Mouse (Mus musculus) forebrain, embryonic 12.5 days (tissue): Measurements from ENCODE around the gene Necab3. TPM values are rescaled to one million over a fixed set of nuclear protein-coding genes. Genes with fewer than 3 reads are reported as not detected.

Experiments
- ATAC-seq: fragments of 200-750 bp; cut with Nextera tagmentation; 2 replicates; pipeline ENCODE4 v1.8.0; 2017; ENCODE audit warnings: moderate TSS enrichment; ENCODE audit not compliant: low FRiP score
- H3K27ac ChIP-seq: fragments of 300-500 bp; sonication (generic); 2 replicates; pipeline ENCODE4 v1.5.1; 2016; ENCODE audit warnings: mild to moderate bottlenecking
- H3K27me3 ChIP-seq: fragments of 300-500 bp; sonication (generic); 2 replicates; pipeline ENCODE4 v1.6.1; 2016; ENCODE audit warnings: mild to moderate bottlenecking
- H3K36me3 ChIP-seq: fragments of 300-500 bp; sonication (generic); replicated peaks from 2 replicates; pipeline ENCODE4 v1.6.1; 2016; ENCODE audit warnings: mild to moderate bottlenecking
- H3K4me1 ChIP-seq: fragments of 300-500 bp; sonication (generic); 2 replicates; pipeline ENCODE4 v1.6.1; 2016
- H3K4me2 ChIP-seq: fragments of 300-500 bp; sonication (generic); 2 replicates; pipeline ENCODE4 v1.6.1; 2016; ENCODE audit warnings: mild to moderate bottlenecking, moderate library complexity
- H3K4me3 ChIP-seq: fragments of 300-500 bp; sonication (generic); replicated peaks from 2 replicates; pipeline ENCODE4 v1.5.1; 2016; ENCODE audit warnings: mild to moderate bottlenecking
- H3K9ac ChIP-seq: fragments of 300-500 bp; sonication (generic); 2 replicates; pipeline ENCODE4 v1.6.1; 2016; ENCODE audit warnings: mild to moderate bottlenecking
- H3K9me3 ChIP-seq: fragments of 300-500 bp; sonication (generic); 2 replicates; pipeline ENCODE4 v1.6.1; 2016
- WGBS: fragments of 180-500 bp; shearing (Covaris S2); methylation state at CpG from one replicate; pipeline ENCODE4 v1.1.7; 2016; 5-methylcytosine and 5-hydroxymethylcytosine counted together
- polyA plus RNA-seq: library from polyadenylated mRNA; unstranded; fragments of >200 nt; fragmentation: Nextera tagmentation; extraction: Ambion mirVana; gene quantifications from 2 replicates; pipeline ENCODE4 v1.2.1, GENCODE M21; 2016

Necab3 gene
- polyA plus RNA-seq, 1 experiment from 2014 or later: 11.0 TPM

- Histone ChIP-seq H3K4me3 (no peak overlapping the region), H3K27me3 (0 out of 2 replicates have a peak, but pooled peaks cover 4% of the 10 kb centered on the region), H3K36me3 (no peaks in the 10 kb centered on the region; the same call in 1 of the 2 replicates), H3K4me1 (peaks cover 16% of the 10 kb centered on the region), H3K27ac (no peak overlapping the region), H3K9me3 (no peaks in the 10 kb centered on the region), H3K4me2 (no peak overlapping the region), H3K9ac (no peak overlapping the region)
- ATAC-seq: 0 out of 2 replicates have a peak, but pooled peaks have one; percentile 53
- 74% methylated on average over 5 of the region's 5 CpGs for WGBS
Observed at GRCm38 (mm10) chr2:154586405-154586804, 27.7 kb upstream of the Necab3 start.

- no peak overlapping the region for H3K4me2 ChIP-seq
- 0 out of 2 replicates have a peak, but pooled peaks cover 4% of the 10 kb centered on the region for H3K27me3 ChIP-seq
- peak overlapping the region; percentile 68 for H3K27ac ChIP-seq
- H3K36me3 ChIP-seq: no peaks in the 10 kb centered on the region; the same call in 1 of the 2 replicates
- no peak for ATAC-seq
- peaks cover 16% of the 10 kb centered on the region for H3K4me1 ChIP-seq
- WGBS: 71% methylated on average over 17 of the region's 17 CpGs
- H3K9ac ChIP-seq: no peak overlapping the region
- H3K4me3 ChIP-seq: no peak overlapping the region
- no peaks in the 10 kb centered on the region for H3K9me3 ChIP-seq
Observed at GRCm38 (mm10) chr2:154584931-154585601, 26.4 kb upstream of the Necab3 start.

- no peak overlapping the region for H3K4me3 ChIP-seq
- no peak overlapping the region for H3K9ac ChIP-seq
- H3K27me3 ChIP-seq: 0 out of 2 replicates have a peak, but pooled peaks cover 4% of the 10 kb centered on the region
- no peaks in the 10 kb centered on the region; the same call in 1 of the 2 replicates for H3K36me3 ChIP-seq
- no peaks in the 10 kb centered on the region for H3K9me3 ChIP-seq
- H3K27ac ChIP-seq: peak overlapping the region; percentile 68
- 63% methylated on average over 15 of the region's 15 CpGs for WGBS
- no peak overlapping the region for H3K4me2 ChIP-seq
- ATAC-seq: peak; percentile 79; the same call in 1 of the 2 replicates
- peaks cover 16% of the 10 kb centered on the region for H3K4me1 ChIP-seq
Observed at GRCm38 (mm10) chr2:154583906-154584872, 25.5 kb upstream of the Necab3 start.

- Histone ChIP-seq H3K4me1 (peaks cover 31% of the 10 kb centered on the region), H3K27ac (no peak overlapping the region), H3K9ac (no peak overlapping the region), H3K4me3 (no peak overlapping the region), H3K4me2 (no peak overlapping the region), H3K27me3 (0 out of 2 replicates have a peak, but pooled peaks cover 4% of the 10 kb centered on the region), H3K36me3 (no peaks in the 10 kb centered on the region; the same call in 1 of the 2 replicates), H3K9me3 (no peaks in the 10 kb centered on the region)
- WGBS: 96% methylated on average over 1 of the region's 1 CpGs
- no peak for ATAC-seq
Observed at GRCm38 (mm10) chr2:154581421-154581820, 22.7 kb upstream of the Necab3 start.

- no peak overlapping the region for H3K9ac ChIP-seq
- H3K4me3 ChIP-seq: no peak overlapping the region
- no peak overlapping the region for H3K27ac ChIP-seq
- H3K9me3 ChIP-seq: no peaks in the 10 kb centered on the region
- H3K4me2 ChIP-seq: no peak overlapping the region
- H3K27me3 ChIP-seq: 0 out of 2 replicates have a peak, but pooled peaks cover 4% of the 10 kb centered on the region
- no peaks in the 10 kb centered on the region for H3K36me3 ChIP-seq
- H3K4me1 ChIP-seq: peaks cover 33% of the 10 kb centered on the region
- 90% methylated on average over 8 of the region's 8 CpGs for WGBS
- ATAC-seq: no peak
Observed at GRCm38 (mm10) chr2:154580586-154580985, 21.9 kb upstream of the Necab3 start.

GRCm38 (mm10) chr2:154577744-154578067 is 19.0 kb upstream of the Necab3 start:
- H3K4me3 ChIP-seq: no peak overlapping the region
- ATAC-seq: peak; percentile 30; the same call in 1 of the 2 replicates
- WGBS: 68% methylated on average over 6 of the region's 6 CpGs
- H3K9ac ChIP-seq: no peak overlapping the region; the same call in 1 of the 2 replicates
- no peak overlapping the region for H3K4me2 ChIP-seq
- no peaks in the 10 kb centered on the region for H3K27me3 ChIP-seq
- peak overlapping the region; percentile 75 for H3K27ac ChIP-seq
- H3K4me1 ChIP-seq: peaks cover 17% of the 10 kb centered on the region
- H3K36me3 ChIP-seq: no peaks in the 10 kb centered on the region
- no peaks in the 10 kb centered on the region for H3K9me3 ChIP-seq

- Histone ChIP-seq H3K4me1 (peaks cover 17% of the 10 kb centered on the region), H3K36me3 (no peaks in the 10 kb centered on the region), H3K9me3 (no peaks in the 10 kb centered on the region), H3K9ac (peak overlapping the region; percentile 38; the same call in 1 of the 2 replicates), H3K4me2 (no peak overlapping the region), H3K4me3 (no peak overlapping the region), H3K27me3 (no peaks in the 10 kb centered on the region), H3K27ac (peak overlapping the region; percentile 75)
- 28% methylated on average over 12 of the region's 12 CpGs for WGBS
- peak; percentile 55 for ATAC-seq
Observed at GRCm38 (mm10) chr2:154576876-154577743, 18.4 kb upstream of the Necab3 start.

GRCm38 (mm10) chr2:154574271-154574670 is 15.6 kb upstream of the Necab3 start:
- no peaks in the 10 kb centered on the region for H3K36me3 ChIP-seq
- no peak overlapping the region for H3K4me3 ChIP-seq
- H3K4me2 ChIP-seq: no peak overlapping the region
- H3K27ac ChIP-seq: no peak overlapping the region
- 50% methylated on average over 7 of the region's 7 CpGs for WGBS
- H3K9me3 ChIP-seq: no peaks in the 10 kb centered on the region
- H3K9ac ChIP-seq: no peak overlapping the region
- no peak for ATAC-seq
- H3K27me3 ChIP-seq: no peaks in the 10 kb centered on the region
- peaks cover 27% of the 10 kb centered on the region for H3K4me1 ChIP-seq

GRCm38 (mm10) chr2:154572996-154573395 is 14.3 kb upstream of the Necab3 start:
- Histone ChIP-seq H3K9me3 (no peaks in the 10 kb centered on the region), H3K27me3 (no peaks in the 10 kb centered on the region), H3K36me3 (no peaks in the 10 kb centered on the region), H3K4me1 (peaks cover 40% of the 10 kb centered on the region), H3K27ac (no peak overlapping the region), H3K4me2 (no peak overlapping the region), H3K9ac (no peak overlapping the region), H3K4me3 (no peak overlapping the region)
- ATAC-seq: no peak
- 82% methylated on average over 3 of the region's 3 CpGs for WGBS

GRCm38 (mm10) chr2:154571976-154572375 is 13.3 kb upstream of the Necab3 start:
- Histone ChIP-seq H3K36me3 (no peaks in the 10 kb centered on the region), H3K4me2 (no peak overlapping the region), H3K27me3 (no peaks in the 10 kb centered on the region), H3K27ac (no peak overlapping the region), H3K9ac (no peak overlapping the region), H3K4me3 (no peak overlapping the region), H3K9me3 (no peaks in the 10 kb centered on the region), H3K4me1 (peaks cover 41% of the 10 kb centered on the region)
- 90% methylated on average over 8 of the region's 8 CpGs for WGBS
- no peak for ATAC-seq

GRCm38 (mm10) chr2:154571266-154571665 is 12.6 kb upstream of the Necab3 start:
- Histone ChIP-seq H3K36me3 (no peaks in the 10 kb centered on the region), H3K4me3 (no peak overlapping the region), H3K27ac (no peak overlapping the region), H3K9me3 (no peaks in the 10 kb centered on the region), H3K4me2 (no peak overlapping the region), H3K27me3 (no peaks in the 10 kb centered on the region), H3K4me1 (peaks cover 41% of the 10 kb centered on the region), H3K9ac (no peak overlapping the region)
- 85% methylated on average over 4 of the region's 4 CpGs for WGBS
- ATAC-seq: no peak
